Mouse (Mus musculus): ENCODE results near the gene Zdhhc24.

Zdhhc24 gene

GRCm38 (mm10) chr19:4877785-4878184 is 683 bp upstream of the Zdhhc24 start, which contains the start of gene Actn3:
Gene Actn3, minus strand, starts transcription at chr19:4877909.
- DNase-seq (ENCODE audit: low spot score in 2 of 2): peak; percentile 13 to 63

GRCm38 (mm10) chr19:4879324-4879703 is 846 bp downstream of the Zdhhc24 start:
- no peak for DNase-seq (ENCODE audit: low spot score in 2 of 2)

- no peak for DNase-seq (ENCODE audit: low spot score in 2 of 2)
Observed at GRCm38 (mm10) chr19:4883961-4884360, 5.5 kb downstream of the Zdhhc24 start.

- no peak for DNase-seq (ENCODE audit: low spot score in 2 of 2)
Observed at GRCm38 (mm10) chr19:4889791-4890190, 11.3 kb downstream of the Zdhhc24 start.

- DNase-seq (ENCODE audit: low spot score in 2 of 2): no peak
Observed at GRCm38 (mm10) chr19:4891798-4892197, 13.3 kb downstream of the Zdhhc24 start.

GRCm38 (mm10) chr19:4896780-4897520 is 18.5 kb downstream of the Zdhhc24 start:
- no peak for DNase-seq (ENCODE audit: low spot score in 2 of 2)

GRCm38 (mm10) chr19:4898972-4899371 is 20.5 kb downstream of the Zdhhc24 start:
- DNase-seq (ENCODE audit: low spot score in 2 of 2): no peak

- DNase-seq (ENCODE audit: low spot score in 2 of 2): no peak
Observed at GRCm38 (mm10) chr19:4899888-4900287, 21.4 kb downstream of the Zdhhc24 start.

GRCm38 (mm10) chr19:4905979-4906794 is 27.7 kb downstream of the Zdhhc24 start, which contains the start of gene Bbs1:
Gene Bbs1, minus strand, starts transcription at chr19:4906628.
- DNase-seq (ENCODE audit: low spot score in 2 of 2): peak; percentile 63 to 75

GRCm38 (mm10) chr19:4908107-4908506 is 29.6 kb downstream of the Zdhhc24 start:
- DNase-seq (ENCODE audit: low spot score in 2 of 2): no peak

GRCm38 (mm10) chr19:4909376-4909775 is 30.9 kb downstream of the Zdhhc24 start:
- no peak for DNase-seq (ENCODE audit: low spot score in 2 of 2)

- DNase-seq (ENCODE audit: low spot score in 2 of 2): no peak
Observed at GRCm38 (mm10) chr19:4915924-4916603, 37.6 kb downstream of the Zdhhc24 start.

- no peak for DNase-seq (ENCODE audit: low spot score in 2 of 2)
Observed at GRCm38 (mm10) chr19:4916827-4917226, 38.4 kb downstream of the Zdhhc24 start.

GRCm38 (mm10) chr19:4919652-4920051 is 41.2 kb downstream of the Zdhhc24 start:
- no peak for DNase-seq (ENCODE audit: low spot score in 2 of 2)

GRCm38 (mm10) chr19:4925121-4925860 is 46.8 kb downstream of the Zdhhc24 start:
- DNase-seq (ENCODE audit: low spot score in 2 of 2): no peak

GRCm38 (mm10) chr19:4927904-4928531 is 49.5 kb downstream of the Zdhhc24 start, which contains the start of gene Dpp3:
Gene Dpp3, minus strand, starts transcription at chr19:4928287.
- DNase-seq (ENCODE audit: low spot score in 2 of 2): peak; percentile 98 to 99

GRCm38 (mm10) chr19:4928781-4929180 is 50.3 kb downstream of the Zdhhc24 start:
- peak in 1 of 2 experiments; percentile 47 for DNase-seq (ENCODE audit: low spot score in 2 of 2)

All from urinary bladder, postnatal 36 days (tissue).